Mouse (Mus musculus): ENCODE data around the gene Odf4. TPM values are rescaled to one million over a fixed set of nuclear protein-coding genes. Genes with fewer than 3 reads are reported as not detected.

Odf4 gene
- polyA plus RNA-seq, 1 experiment = 4.1 TPM

- TF ChIP-seq CTCF (IDR thresholded peaks at IDR 0.05; ENCODE audit: borderline replicate concordance, extremely low read depth, insufficient read depth, insufficient read length) (no peak), POLR2A (IDR thresholded peaks at IDR 0.05; ENCODE audit: borderline replicate concordance, extremely low read depth, insufficient read depth, insufficient read length, poor library complexity, severe bottlenecking) (no peak)
- no peak for DNase-seq (ENCODE audit: low read depth)
These were observed 38.6 kb downstream of the Odf4 start, which contains the start of gene Rnf222 for GRCm38 (mm10) chr11:68888253-68888652. Gene Rnf222, plus strand, starts transcription at chr11:68888553.

DNA sequence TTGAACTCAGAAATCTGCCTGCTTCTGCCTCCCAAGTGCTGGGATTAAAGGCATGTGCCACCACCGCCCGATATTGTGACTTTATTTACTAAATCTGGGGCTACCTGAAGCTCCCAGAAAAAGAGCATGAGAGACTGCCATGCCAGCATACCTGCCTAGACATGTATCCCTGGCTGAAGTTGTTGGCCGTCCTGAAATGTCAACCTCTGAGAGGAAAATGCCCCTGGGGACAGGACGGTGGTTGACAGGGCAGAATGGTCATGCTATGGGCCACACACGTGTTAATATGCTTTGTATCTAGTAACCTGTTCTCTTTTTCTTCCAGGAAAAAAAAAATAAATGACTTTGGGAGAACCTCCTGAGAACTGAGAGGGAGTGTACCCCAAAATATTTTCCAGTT lies 40.8 kb downstream of the Odf4 start:
- TF ChIP-seq CTCF (IDR thresholded peaks at IDR 0.05; ENCODE audit: borderline replicate concordance, extremely low read depth, insufficient read depth, insufficient read length) (no peak), POLR2A (IDR thresholded peaks at IDR 0.05; ENCODE audit: borderline replicate concordance, extremely low read depth, insufficient read depth, insufficient read length, poor library complexity, severe bottlenecking) (no peak)
- no peak for DNase-seq (ENCODE audit: low read depth)

GRCm38 (mm10) chr11:68884368-68884767 lies 42.5 kb downstream of the Odf4 start:
- no peak for DNase-seq (ENCODE audit: low read depth)
- no peak for TF ChIP-seq CTCF (IDR thresholded peaks at IDR 0.05; ENCODE audit: borderline replicate concordance, extremely low read depth, insufficient read depth, insufficient read length)
- no peak for TF ChIP-seq POLR2A (IDR thresholded peaks at IDR 0.05; ENCODE audit: borderline replicate concordance, extremely low read depth, insufficient read depth, insufficient read length, poor library complexity, severe bottlenecking)

DNA sequence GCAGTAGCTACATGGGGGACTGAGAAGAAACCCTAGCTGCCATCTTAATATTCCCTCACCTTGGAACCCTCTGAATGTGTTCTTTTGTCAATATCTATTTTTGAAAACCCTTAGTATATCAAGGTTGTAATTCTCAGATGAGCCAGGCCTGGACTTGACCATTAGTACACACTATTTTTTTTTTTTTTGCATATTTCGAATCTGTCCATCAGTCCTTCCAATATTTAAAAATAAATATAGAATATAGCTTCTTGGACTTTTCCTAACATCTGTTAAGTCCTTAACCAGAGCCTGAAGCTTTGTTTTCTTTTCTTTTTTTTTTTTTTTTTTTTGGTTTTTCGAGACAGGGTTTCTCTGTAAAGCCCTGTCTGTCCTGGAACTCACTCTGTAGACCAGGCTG lies 43.0 kb downstream of the Odf4 start:
- TF ChIP-seq POLR2A (IDR thresholded peaks at IDR 0.05; ENCODE audit: borderline replicate concordance, extremely low read depth, insufficient read depth, insufficient read length, poor library complexity, severe bottlenecking) (no peak), CTCF (IDR thresholded peaks at IDR 0.05; ENCODE audit: borderline replicate concordance, extremely low read depth, insufficient read depth, insufficient read length) (no peak)
- no peak for DNase-seq (ENCODE audit: low read depth)

GRCm38 (mm10) chr11:68882107-68882506 lies 44.8 kb downstream of the Odf4 start:
- TF ChIP-seq CTCF (IDR thresholded peaks at IDR 0.05; ENCODE audit: borderline replicate concordance, extremely low read depth, insufficient read depth, insufficient read length) (no peak), POLR2A (IDR thresholded peaks at IDR 0.05; ENCODE audit: borderline replicate concordance, extremely low read depth, insufficient read depth, insufficient read length, poor library complexity, severe bottlenecking) (no peak)
- no peak for DNase-seq (ENCODE audit: low read depth)

- TF ChIP-seq CTCF (IDR thresholded peaks at IDR 0.05; ENCODE audit: borderline replicate concordance, extremely low read depth, insufficient read depth, insufficient read length) (no peak), POLR2A (IDR thresholded peaks at IDR 0.05; ENCODE audit: borderline replicate concordance, extremely low read depth, insufficient read depth, insufficient read length, poor library complexity, severe bottlenecking) (no peak)
- DNase-seq (ENCODE audit: low read depth) = no peak
These were observed 48.1 kb downstream of the Odf4 start for GRCm38 (mm10) chr11:68878811-68879210.

GRCm38 (mm10) chr11:68874841-68875240 lies 52.0 kb downstream of the Odf4 start:
- TF ChIP-seq CTCF (IDR thresholded peaks at IDR 0.05; ENCODE audit: borderline replicate concordance, extremely low read depth, insufficient read depth, insufficient read length) (peak; percentile 77; the same call in 1 of the 2 replicates), POLR2A (IDR thresholded peaks at IDR 0.05; ENCODE audit: borderline replicate concordance, extremely low read depth, insufficient read depth, insufficient read length, poor library complexity, severe bottlenecking) (no peak)
- peak; percentile 71 for DNase-seq (ENCODE audit: low read depth)

Other genes starting within 250 kb of the Odf4 start
- gene Myh10, start 235.5 kb downstream of the Odf4 start, polyA plus RNA-seq (2012; rRNA removed) = 141 and 189 TPM in 2 replicates
- gene Ndel1, start 55.2 kb downstream of the Odf4 start, polyA plus RNA-seq (2012; rRNA removed) = 62.4 and 74.0 TPM in 2 replicates
- gene Rnf222, start 38.5 kb downstream of the Odf4 start, polyA plus RNA-seq (2012; rRNA removed) = 0.05 and 0.10 TPM in 2 replicates
- gene Rpl26, start 25.5 kb downstream of the Odf4 start, polyA plus RNA-seq (2012; rRNA removed) = 2,015 and 2,036 TPM in 2 replicates
- gene Arhgef15, start 30.4 kb upstream of the Odf4 start, polyA plus RNA-seq (2012; rRNA removed) = 38.6 and 40.1 TPM in 2 replicates
- 3.0 and 4.6 TPM in 2 replicates for gene Slc25a35, start 41.0 kb upstream of the Odf4 start, polyA plus RNA-seq (2012; rRNA removed)
- 24.1 and 33.6 TPM in 2 replicates for gene Rangrf, start 48.1 kb upstream of the Odf4 start, polyA plus RNA-seq (2012; rRNA removed)
- gene Pfas, start 81.4 kb upstream of the Odf4 start, polyA plus RNA-seq (2012; rRNA removed) = 25.8 and 27.6 TPM in 2 replicates
- gene Ctc1, start 88.8 kb upstream of the Odf4 start, polyA plus RNA-seq (2012; rRNA removed) = 115 and 170 TPM in 2 replicates
- gene Aurkb, start 118.6 kb upstream of the Odf4 start, polyA plus RNA-seq (2012; rRNA removed) = 38.3 and 74.9 TPM in 2 replicates
- 19.6 and 22.1 TPM in 2 replicates for gene Borcs6, start 132.6 kb upstream of the Odf4 start, polyA plus RNA-seq (2012; rRNA removed)
- gene Tmem107, start 143.7 kb upstream of the Odf4 start, polyA plus RNA-seq (2012; rRNA removed) = 25.6 and 35.1 TPM in 2 replicates
- gene Vamp2, start 161.4 kb upstream of the Odf4 start, polyA plus RNA-seq (2012; rRNA removed) = 251 and 319 TPM in 2 replicates
- 12.2 and 16.3 TPM in 2 replicates for gene Per1, start 168.1 kb upstream of the Odf4 start, polyA plus RNA-seq (2012; rRNA removed)
- gene Hes7, start 193.3 kb upstream of the Odf4 start, polyA plus RNA-seq (2012; rRNA removed) = 0.42 and 0.45 TPM in 2 replicates
- gene 9130213A22Rik, start 195.5 kb upstream of the Odf4 start, polyA plus RNA-seq (2012; rRNA removed) = 0.33 and 0.47 TPM in 2 replicates
- 2.8 and 3.5 TPM in 2 replicates for gene Aloxe3, start 198.8 kb upstream of the Odf4 start, polyA plus RNA-seq (2012; rRNA removed)
- 0.13 and 0.23 TPM in 2 replicates for gene Alox12b, start 229.9 kb upstream of the Odf4 start, polyA plus RNA-seq (2012; rRNA removed)